Mouse (Mus musculus) left cerebral cortex, adult 9 months (tissue): ENCODE results near the gene Dhx9.
"Not testable (repeated sequence)": the region's sequence is repeated elsewhere in the genome, so short reads cannot be mapped to it uniquely, and the experiment has no call there.

Source experiments
- DNase-seq, 2 experiments: peaks; one replicate each; pipeline ENCODE4 v3.0.0; 2022; ENCODE audit warnings: low spot score in 2 of 2

The Dhx9 gene

DNA sequence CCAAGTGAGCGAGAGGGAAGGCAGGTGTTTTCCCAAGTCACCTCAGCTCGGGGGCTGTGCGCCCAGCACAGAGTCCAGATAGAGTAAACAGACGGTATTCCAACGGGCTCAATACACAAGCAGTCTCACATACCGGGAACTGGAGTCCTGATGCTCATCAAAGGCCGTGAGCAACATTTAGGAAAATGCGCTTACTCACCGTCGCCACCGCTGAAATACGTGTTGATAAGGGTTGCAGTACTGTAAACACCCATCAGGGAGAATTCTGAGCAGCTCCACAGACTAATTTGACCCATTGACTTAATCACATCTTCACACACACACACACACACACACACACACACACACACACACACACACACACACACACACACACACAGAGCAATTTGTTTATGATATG is 63.2 kb downstream of the Dhx9 start:
- DNase-seq: no peak

DNA sequence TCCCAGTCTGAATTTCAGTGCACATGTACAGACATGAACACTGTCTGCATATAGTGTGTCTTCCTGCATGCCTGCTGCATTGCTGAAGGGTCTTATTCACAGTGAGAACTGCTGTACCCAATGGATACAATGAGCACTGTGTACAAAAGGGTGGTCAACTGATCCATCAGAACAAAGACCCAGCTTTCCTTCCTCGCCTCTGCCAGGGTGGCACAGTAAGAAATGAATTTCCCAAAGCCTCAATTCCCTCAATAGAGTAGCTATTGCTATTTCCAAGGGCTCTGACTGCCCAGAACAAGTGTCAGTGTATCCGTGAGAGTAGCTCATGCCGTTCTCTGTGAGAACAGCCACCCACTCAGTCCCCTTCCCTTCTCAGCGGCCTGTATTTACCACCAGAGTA is 69.7 kb downstream of the Dhx9 start:
- DNase-seq: peak in 1 of 2 experiments; percentile 41

DNA sequence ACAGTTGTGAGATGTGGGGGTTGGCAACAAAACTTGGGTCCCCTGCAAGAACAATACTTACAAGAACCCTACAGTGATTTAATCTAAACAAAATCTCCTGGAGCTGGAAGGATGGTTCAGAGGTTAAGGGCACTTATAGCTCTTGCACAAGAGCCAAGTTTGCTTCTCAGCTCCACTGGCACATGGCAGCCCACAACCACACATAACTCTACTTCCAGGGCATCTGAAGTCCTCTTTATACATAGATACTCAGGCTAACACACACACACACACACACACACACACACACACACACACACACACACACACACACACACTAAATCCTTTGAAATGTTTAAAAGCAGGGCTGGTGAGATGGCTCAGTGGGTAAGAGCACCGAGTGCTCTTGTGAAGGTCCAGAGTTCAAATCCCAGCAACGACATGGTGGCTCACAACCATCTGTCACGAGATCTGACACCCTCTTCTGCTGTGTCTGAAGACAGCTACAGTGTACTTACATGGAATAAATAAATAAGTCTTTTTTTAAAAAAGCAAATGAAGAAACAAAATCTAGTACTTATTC is 71.1 kb downstream of the Dhx9 start:
- DNase-seq: not testable (repeated sequence)

DNA sequence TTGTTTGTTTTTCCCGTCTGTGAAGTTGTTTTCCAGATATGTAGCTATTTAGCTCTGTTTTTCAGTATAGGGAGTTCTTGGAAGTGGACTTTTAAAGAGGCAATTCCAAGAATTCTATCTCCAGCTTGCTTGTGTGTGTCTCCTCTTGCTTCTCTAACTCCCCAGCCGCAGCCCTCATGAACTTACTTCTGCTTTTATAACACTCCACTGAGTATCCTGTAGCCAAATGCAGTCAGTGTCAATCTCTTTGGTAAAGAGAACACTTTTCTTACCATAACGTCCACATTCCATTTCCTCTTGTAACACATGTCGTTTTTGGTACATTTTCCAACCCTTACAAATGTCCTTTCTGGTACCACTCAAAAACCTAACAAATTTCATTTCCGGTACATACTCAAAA is 71.7 kb downstream of the Dhx9 start:
- DNase-seq: not testable (repeated sequence)

DNA sequence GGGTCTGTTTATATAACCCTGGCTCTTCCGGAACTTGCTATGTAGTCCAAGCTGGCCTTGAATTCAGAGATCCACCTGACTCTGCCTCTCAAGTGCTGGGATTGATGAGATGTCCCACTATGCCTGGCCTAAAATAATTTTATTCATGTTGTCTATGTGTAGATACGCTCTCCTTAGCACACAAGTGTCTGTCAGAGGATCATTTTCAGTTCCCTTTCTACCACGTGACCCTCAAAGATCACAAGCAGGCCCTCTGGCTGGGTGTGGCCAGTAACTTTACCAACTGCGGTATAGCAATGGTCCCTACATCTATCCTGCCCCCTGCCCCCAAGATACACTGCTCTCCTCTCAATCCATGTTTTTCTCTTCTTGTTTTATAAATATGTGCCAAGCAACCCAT is 72.5 kb downstream of the Dhx9 start:
- peak in 1 of 2 experiments; percentile 70 for DNase-seq

DNA sequence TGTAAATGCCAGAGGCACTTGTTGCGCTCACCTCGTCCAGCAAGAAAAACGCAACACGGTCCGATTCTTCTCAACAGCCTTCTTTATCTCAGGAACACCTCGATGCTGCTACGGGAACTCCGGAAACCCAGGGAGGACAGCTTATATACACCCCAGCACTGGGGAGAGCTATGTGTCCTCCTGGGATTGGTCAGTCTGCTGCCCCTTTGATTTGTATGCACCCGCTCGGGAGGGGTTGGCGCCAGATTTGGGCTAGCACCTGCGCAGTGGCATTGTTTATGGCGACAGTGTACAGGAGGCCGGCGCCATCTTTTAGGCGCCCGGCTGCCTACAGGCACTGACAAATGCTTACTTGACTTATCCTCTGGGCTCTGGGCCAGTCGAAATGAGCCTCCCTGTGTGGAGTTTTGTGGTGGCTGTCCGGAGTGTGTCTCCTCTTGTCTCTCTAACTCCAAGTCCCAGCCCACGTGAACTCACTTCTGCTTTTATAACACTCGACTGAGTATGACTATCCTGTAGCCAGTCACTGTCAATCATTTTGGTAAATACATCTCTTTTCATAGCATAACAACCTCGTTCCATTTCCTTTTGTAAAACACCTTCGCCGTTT is 73.2 kb downstream of the Dhx9 start:
- DNase-seq: peak; percentile 79 to 90

DNA sequence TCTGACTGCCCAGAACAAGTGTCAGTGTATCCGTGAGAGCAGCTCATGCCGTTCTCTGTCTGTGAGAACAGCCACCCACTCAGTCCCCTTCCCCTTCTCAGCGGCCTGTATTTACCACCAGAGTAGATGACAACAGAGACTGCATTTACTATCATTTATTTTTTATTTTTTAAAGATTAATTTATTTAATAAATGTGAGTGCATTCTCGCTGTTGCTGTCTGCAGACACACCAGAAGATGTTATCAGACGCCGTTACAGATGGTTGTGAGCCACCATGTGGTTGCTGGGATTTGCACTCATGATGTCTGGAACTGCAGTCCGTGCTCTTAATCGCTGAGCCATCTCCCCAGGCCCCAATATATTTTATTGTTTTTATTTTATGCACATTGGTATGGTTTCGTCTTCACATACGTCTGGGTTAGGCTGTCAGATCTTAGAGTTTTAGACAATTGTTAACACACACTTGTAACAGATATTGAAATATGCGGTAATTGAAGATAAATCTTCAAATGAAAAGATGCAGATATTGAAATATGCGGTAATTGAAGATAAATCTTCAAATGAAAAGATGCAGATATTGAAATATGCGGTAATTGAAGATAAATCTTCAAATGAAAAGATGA is 74.0 kb downstream of the Dhx9 start:
- peak in 1 of 2 experiments; percentile 57 for DNase-seq

DNA sequence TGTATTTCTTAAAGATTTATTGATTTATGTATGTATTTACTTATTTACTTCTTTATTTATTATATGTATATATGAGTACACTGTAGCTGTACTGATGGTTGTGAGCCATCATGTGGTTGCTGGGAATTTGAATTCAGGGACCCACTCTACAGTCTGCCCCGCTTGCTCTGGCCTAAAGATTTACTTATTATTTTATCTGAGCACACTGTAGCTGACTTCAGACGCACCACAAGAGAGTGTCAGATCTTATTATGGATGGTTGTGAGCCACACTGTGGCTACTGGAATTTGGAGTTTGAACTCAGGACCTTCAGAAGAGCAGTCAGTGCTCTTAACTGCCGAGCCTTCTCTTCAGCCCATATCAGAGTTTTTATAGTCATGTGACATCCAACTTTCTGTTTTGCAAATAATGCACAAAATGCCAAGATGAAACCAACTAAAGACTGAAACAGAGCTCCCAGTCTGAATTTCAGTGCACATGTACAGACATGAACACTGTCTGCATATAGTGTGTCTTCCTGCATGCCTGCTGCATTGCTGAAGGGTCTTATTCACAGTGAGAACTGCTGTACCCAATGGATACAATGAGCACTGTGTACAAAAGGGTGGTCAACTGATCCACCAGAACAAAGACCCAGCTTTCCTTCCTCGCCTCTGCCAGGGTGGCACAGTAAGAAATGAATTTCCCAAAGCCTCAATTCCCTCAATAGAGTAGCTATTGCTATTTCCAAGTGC is 74.6 kb downstream of the Dhx9 start:
- DNase-seq: not testable (repeated sequence)

DNA sequence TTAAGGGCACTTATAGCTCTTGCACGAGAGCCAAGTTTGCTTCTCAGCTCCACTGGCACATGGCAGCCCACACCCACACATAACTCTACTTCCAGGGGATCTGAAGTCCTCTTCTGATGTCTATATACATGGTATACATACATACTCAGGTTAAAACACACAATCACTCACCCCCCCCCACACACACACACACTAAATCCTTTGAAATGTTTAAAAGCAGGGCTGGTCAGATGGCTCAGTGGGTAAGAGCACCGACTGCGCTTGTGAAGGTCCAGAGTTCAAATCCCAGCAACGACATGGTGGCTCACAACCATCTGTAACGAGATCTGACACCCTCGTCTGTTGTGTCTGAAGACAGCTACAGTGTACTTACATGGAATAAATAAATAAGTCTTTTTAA is 75.7 kb downstream of the Dhx9 start:
- DNase-seq: no peak

DNA sequence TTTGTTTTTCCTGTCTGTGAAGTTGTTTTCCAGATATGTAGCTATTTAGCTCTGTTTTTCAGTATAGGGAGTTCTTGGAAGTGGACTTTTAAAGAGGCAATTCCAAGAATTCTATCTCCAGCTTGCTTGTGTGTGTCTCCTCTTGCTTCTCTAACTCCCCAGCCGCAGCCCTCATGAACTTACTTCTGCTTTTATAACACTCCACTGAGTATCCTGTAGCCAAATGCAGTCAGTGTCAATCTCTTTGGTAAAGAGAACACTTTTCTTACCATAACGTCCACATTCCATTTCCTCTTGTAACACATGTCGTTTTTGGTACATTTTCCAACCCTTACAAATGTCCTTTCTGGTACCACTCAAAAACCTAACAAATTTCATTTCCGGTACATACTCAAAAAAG is 76.5 kb downstream of the Dhx9 start:
- not testable (repeated sequence) for DNase-seq

DNA sequence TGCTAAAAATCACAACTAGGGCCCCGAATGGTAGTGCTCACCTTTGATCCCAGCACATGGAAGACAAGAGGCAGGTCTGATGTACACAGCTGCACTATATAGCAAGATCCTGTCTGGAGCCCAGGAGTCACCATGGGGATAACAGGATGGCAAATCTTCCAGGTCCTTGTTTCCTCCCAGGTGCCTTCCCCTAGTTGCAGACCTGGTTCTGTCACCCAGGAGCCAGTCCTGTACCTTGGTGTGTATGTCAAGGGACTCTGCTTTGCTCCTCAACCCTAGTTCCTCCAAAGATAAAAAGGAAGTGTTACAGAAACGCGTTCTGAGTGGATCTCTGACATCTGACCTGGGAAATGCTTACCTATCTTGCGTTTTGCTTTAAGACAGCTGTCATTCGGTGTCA is 79.2 kb downstream of the Dhx9 start:
- DNase-seq: not testable (repeated sequence)

DNA sequence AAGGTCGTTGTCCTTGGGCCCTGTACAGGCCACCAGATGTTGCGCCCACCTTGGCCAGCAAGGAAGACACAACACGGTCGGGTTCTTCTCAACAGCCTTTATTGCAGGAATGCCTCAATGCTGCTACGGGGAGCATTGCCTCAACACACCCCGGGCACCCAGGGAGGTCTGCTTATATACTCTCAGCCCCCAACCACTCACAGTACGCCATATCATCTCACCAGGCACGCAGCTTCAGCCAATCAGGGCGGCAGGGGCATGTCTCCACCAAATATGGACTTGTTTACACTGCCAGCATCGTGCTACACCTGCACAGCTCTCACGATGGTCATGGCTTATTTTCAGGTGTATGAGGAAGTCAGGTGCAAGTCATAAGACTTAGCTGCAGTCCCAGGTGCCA is 79.8 kb downstream of the Dhx9 start:
- DNase-seq: not testable (repeated sequence)
